Mouse (Mus musculus) midbrain, postnatal 0 days (tissue): ENCODE results near the gene Insc. TPM values are rescaled to one million over a fixed set of nuclear protein-coding genes. Genes with fewer than 3 reads are reported as not detected.

ENCODE experiments used
- ATAC-seq: fragments of 200-750 bp; cut with Nextera tagmentation; 2 replicates; pipeline ENCODE4 v1.8.0; 2017; ENCODE audit warnings: moderate number of reproducible peaks, mild to moderate bottlenecking, moderate TSS enrichment, moderate library complexity; ENCODE audit not compliant: low FRiP score
- DNase-seq: peaks from one replicate; pipeline ENCODE4 v3.0.0-alpha.2; 2015; ENCODE audit warnings: low spot score
- H3K27ac ChIP-seq: fragments of 300-500 bp; sonication (generic); 2 replicates; pipeline ENCODE4 v1.5.1; 2014; ENCODE audit warnings: low read depth, mild to moderate bottlenecking, low read length, mixed read lengths
- H3K27me3 ChIP-seq: fragments of 300-500 bp; sonication (generic); 2 replicates; pipeline ENCODE4 v1.6.1; 2014; ENCODE audit warnings: low read length, control low read depth, mixed read lengths; ENCODE audit not compliant: insufficient read depth
- H3K36me3 ChIP-seq: fragments of 300-500 bp; sonication (generic); 2 replicates; pipeline ENCODE4 v1.6.1; 2014; ENCODE audit warnings: low read length, control low read depth, mixed read lengths; ENCODE audit not compliant: insufficient read depth
- H3K4me1 ChIP-seq: fragments of 300-500 bp; sonication (generic); 2 replicates; pipeline ENCODE4 v1.6.1; 2014; ENCODE audit warnings: mild to moderate bottlenecking, control low read depth, antibody characterized with exemption, low read length, mixed read lengths; ENCODE audit not compliant: insufficient read depth
- H3K4me2 ChIP-seq: fragments of 300-500 bp; sonication (generic); 2 replicates; pipeline ENCODE4 v1.6.1; 2014; ENCODE audit warnings: low read depth, mild to moderate bottlenecking, low read length, mixed read lengths; ENCODE audit not compliant: poor library complexity, severe bottlenecking
- H3K4me3 ChIP-seq: fragments of 300-500 bp; sonication (generic); 2 replicates; pipeline ENCODE4 v1.5.1; 2014; ENCODE audit warnings: low read depth, mild to moderate bottlenecking, low read length, moderate library complexity
- H3K9ac ChIP-seq: fragments of 300-500 bp; sonication (generic); replicated peaks from 2 replicates; pipeline ENCODE4 v1.6.1; 2014; ENCODE audit warnings: mild to moderate bottlenecking, low read length, moderate library complexity, mixed read lengths; ENCODE audit not compliant: poor library complexity, severe bottlenecking
- H3K9me3 ChIP-seq: fragments of 300-500 bp; sonication (generic); 2 replicates; pipeline ENCODE4 v1.6.1; 2016; ENCODE audit warnings: low read length, control low read depth
- CTCF ChIP-seq: IDR thresholded peaks from 2 replicates; pipeline ENCODE4 v1.5.1; 2016; ENCODE audit warnings: antibody characterized with exemption, mild to moderate bottlenecking
- WGBS: fragments of 180-500 bp; shearing (Covaris S2); extraction: QIAGEN DNeasy Blood & Tissue Kit; methylation state at CpG from one replicate; pipeline ENCODE4 v1.1.7; 2014; 5-methylcytosine and 5-hydroxymethylcytosine counted together
- polyA plus RNA-seq: library from polyadenylated mRNA; unstranded; fragments of >200 nt; fragmentation: Nextera tagmentation; extraction: Ambion mirVana; gene quantifications from 2 replicates; pipeline ENCODE4 v1.2.1, GENCODE M21; 2015
- total RNA-seq: library from RNA; depleted of rRNA; stranded (reverse); fragments of >200 nt; gene quantifications from 2 replicates; pipeline ENCODE4 v1.2.3, GENCODE M21; 2014

Gene Insc
- total and polyA plus RNA-seq, 2 experiments from 2014 or later, result 1.4 to 2.7 TPM

DNA sequence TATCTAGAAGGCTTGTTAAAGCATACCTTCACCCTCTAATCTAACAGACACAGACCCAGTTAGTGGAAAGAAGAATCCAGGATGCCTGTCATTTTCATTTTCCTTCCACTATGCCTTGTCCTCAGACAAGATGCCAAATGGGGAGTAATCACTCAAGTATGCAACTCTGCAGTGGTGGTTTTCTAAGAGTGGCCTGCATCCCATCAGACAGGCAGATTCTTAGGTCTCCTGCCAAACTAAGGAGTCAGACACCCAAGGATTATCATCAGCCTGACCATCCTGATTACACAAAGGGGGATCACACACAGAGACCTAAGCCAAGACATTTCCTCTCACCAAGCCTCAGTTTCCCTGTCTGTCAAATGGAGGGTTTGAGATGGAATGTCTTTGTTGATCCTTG lies 5.3 kb upstream of the Insc start:
- DNase-seq (no peak), ATAC-seq (no peak)
- no peak overlapping the region for H3K9ac ChIP-seq
- H3K27ac ChIP-seq, result no peak overlapping the region
- no peak overlapping the region for H3K4me3 ChIP-seq
- H3K4me2 ChIP-seq, result no peak overlapping the region
- TF ChIP-seq CTCF, result no peak
- no peaks in the 10 kb centered on the region for H3K9me3 ChIP-seq
- H3K36me3 ChIP-seq, result no peaks in the 10 kb centered on the region
- H3K4me1 ChIP-seq, result no peaks in the 10 kb centered on the region
- no peaks in the 10 kb centered on the region for H3K27me3 ChIP-seq

DNA sequence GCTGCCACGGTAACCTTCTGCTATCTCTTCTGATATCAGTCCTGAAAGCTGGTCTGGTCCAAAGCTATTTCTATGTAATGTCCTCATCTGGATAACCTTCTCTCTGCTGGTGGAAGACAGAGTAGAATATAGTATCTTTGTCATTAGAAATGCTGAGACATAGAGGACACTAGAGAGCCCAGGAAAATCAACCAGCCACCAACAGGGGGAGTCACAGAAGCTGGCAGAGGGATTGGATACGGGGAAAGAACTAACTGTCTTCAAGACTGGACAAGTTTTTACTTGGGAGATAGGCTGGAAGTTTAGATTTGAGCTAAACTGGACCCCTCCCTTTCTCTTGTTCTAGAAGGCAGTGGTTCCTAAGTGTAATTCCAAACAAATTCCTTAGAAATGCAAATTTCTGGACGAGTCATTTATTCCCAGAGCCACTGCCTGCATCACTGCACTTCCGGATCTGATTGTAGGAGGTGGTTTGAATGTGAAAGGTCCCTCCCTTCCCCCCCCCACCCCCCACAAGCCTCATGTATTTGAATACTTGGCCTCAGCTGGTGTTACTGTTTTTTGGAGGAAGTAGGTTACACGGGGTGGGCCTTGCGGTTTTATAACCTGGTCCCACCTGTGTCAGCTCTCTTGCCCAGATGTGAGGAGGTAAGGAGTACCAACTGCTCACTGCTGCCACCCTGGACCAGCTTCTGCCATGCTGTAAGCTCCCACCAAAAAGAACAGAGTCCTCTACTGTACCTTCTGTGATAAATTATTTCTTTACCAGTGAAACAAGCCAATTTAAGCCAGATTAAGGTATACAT lies 2.9 kb upstream of the Insc start:
- peak; percentile 53 for TF ChIP-seq CTCF
- ATAC-seq (no peak), DNase-seq (peak; percentile 12)
- H3K9ac ChIP-seq, result 0 out of 2 replicates have a peak overlapping the region, but pooled peaks have one; percentile 8
- H3K9me3 ChIP-seq, result no peaks in the 10 kb centered on the region
- no peaks in the 10 kb centered on the region for H3K27me3 ChIP-seq
- 43% methylated on average over 6 of the region's 6 CpGs for WGBS
- H3K27ac ChIP-seq, result no peak overlapping the region
- no peaks in the 10 kb centered on the region for H3K36me3 ChIP-seq
- no peaks in the 10 kb centered on the region; the same call in 1 of the 2 replicates for H3K4me1 ChIP-seq
- no peak overlapping the region for H3K4me3 ChIP-seq
- H3K4me2 ChIP-seq, result no peak overlapping the region

DNA sequence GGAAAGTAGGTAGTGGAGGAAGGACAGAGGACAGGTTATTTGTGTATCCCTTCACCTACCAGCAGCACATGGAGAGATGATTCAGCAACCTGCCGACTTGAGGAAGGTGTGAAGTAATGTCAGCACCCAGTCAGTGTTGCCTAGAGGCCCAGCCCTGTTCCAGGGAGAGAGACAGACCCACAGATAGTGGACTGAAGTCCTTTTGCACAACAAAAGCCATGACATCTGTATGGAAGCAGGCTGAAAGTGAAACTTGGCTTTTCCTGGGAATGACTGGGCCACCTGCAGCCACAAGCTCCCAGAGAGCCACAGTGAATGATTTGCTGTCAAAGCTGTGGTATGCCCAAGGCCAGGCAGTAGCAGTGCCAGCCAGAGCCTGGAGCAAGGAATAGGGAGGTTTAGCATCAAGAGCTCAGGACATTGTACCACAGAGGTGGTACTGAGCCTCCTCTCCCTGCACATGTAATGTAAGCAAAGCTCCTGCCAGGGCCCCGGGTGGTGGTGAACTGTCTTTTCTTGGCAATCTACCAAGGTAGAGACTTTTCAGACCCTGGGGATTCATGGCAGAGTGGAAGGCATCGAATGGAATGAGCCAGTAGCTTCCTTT lies 1.2 kb downstream of the Insc start:
- Histone ChIP-seq H3K27me3 (no peaks in the 10 kb centered on the region), H3K27ac (no peak overlapping the region), H3K4me1 (no peaks in the 10 kb centered on the region; the same call in 1 of the 2 replicates), H3K9me3 (no peaks in the 10 kb centered on the region), H3K36me3 (no peaks in the 10 kb centered on the region), H3K9ac (no peak overlapping the region), H3K4me3 (no peak overlapping the region), H3K4me2 (no peak overlapping the region; the same call in 1 of the 2 replicates)
- no peak for TF ChIP-seq CTCF
- DNase-seq, result peak; percentile 9
- whole genome bisulfite sequencing, result 40% methylated on average over 3 of the region's 3 CpGs
- peak; percentile 10; the same call in 1 of the 2 replicates for ATAC-seq

DNA sequence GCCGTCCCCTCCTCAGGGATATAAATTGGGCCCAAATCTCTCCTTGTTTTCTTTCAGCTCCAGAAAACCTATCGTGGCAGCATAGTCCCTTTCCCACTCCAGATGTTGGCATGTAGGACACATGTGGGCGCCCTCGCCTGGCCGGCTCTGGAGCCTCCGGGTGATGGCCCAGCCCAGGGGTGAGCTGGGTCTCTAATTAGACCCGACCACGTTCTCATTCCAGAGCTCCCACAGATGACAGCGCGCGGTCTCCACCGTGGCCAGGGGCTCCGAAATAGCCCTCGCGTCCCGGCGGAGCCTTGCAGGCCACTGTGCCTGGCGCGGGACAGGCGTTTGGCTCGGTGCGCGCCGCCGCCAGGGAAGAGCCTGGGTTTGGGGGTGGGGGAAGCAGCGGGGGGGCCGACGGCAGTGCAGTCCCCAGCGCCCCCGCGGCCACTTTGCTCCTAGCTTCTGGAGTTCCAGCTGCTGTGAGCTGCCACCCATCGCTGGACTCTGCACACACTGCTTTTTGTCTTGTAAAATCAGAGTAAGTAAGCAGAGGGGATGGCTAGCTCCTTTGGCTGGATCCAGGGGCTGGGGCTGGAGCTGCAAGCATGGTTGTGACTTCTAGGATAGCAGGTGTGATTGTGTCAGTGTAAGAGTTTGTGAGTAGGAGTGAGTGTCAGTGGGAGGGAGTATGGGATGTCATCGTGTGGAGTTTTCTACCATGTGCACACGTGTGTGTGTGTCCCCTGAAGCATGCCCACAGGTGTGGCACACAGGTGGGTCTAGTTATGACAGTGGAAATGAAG lies 2.2 kb downstream of the Insc start:
- H3K4me1 ChIP-seq, result no peaks in the 10 kb centered on the region; the same call in 1 of the 2 replicates
- DNase-seq (peak; percentile 19), ATAC-seq (peak; percentile 63)
- H3K9me3 ChIP-seq, result no peaks in the 10 kb centered on the region
- H3K27me3 ChIP-seq, result no peaks in the 10 kb centered on the region
- H3K9ac ChIP-seq, result peak overlapping the region; percentile 56; the same call in 1 of the 2 replicates
- peak overlapping the region; percentile 79 for H3K4me2 ChIP-seq
- peak overlapping the region; percentile 43 for H3K4me3 ChIP-seq
- no peaks in the 10 kb centered on the region for H3K36me3 ChIP-seq
- peak; percentile 57 for TF ChIP-seq CTCF
- 4% methylated on average over 34 of the region's 34 CpGs for WGBS
- H3K27ac ChIP-seq, result no peak overlapping the region

DNA sequence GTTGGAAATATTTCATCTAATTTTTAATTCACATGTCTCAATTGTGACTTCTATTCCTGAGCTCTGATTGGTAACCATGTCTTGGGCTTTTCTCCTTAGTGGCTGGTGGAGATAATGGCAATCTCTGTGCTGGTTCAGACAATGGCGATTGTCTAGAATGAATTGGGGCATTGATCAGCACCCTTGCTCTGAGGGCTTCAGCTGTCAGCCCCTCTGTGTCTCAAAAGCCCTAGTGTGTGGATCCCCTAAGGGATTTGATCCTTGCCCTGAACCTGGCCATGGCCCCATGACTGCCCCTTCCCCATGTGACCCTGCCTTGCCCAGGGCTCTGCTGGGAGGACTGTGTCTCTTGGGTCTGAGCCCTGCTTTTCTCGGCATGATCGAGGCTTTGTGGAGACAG lies 4.1 kb downstream of the Insc start:
- ATAC-seq (no peak), DNase-seq (no peak)
- H3K4me2 ChIP-seq, result no peak overlapping the region
- 65% methylated on average over 3 of the region's 3 CpGs for WGBS
- no peaks in the 10 kb centered on the region; the same call in 1 of the 2 replicates for H3K4me1 ChIP-seq
- no peak overlapping the region for H3K27ac ChIP-seq
- no peaks in the 10 kb centered on the region for H3K9me3 ChIP-seq
- H3K27me3 ChIP-seq, result no peaks in the 10 kb centered on the region
- no peak overlapping the region for H3K9ac ChIP-seq
- no peaks in the 10 kb centered on the region for H3K36me3 ChIP-seq
- no peak overlapping the region for H3K4me3 ChIP-seq
- TF ChIP-seq CTCF, result no peak
